Mouse (Mus musculus): ENCODE results near the gene Tec.

Tec gene

GRCm38 (mm10) chr5:72891534-72891933 is 23.3 kb upstream of the Tec start:
- DNase-seq (ENCODE audit: low spot score), result no peak

GRCm38 (mm10) chr5:72888260-72888659 is 20.0 kb upstream of the Tec start:
- DNase-seq (ENCODE audit: low spot score), result no peak

- no peak for DNase-seq (ENCODE audit: low spot score)
Observed at GRCm38 (mm10) chr5:72886458-72887222, 18.4 kb upstream of the Tec start.

GRCm38 (mm10) chr5:72883706-72884105 is 15.4 kb upstream of the Tec start:
- DNase-seq (ENCODE audit: low spot score), result no peak

GRCm38 (mm10) chr5:72882412-72882765 is 14.1 kb upstream of the Tec start:
- DNase-seq (ENCODE audit: low spot score), result no peak

GRCm38 (mm10) chr5:72881748-72882411 is 13.6 kb upstream of the Tec start:
- no peak for DNase-seq (ENCODE audit: low spot score)

GRCm38 (mm10) chr5:72879736-72880135 is 11.5 kb upstream of the Tec start:
- no peak for DNase-seq (ENCODE audit: low spot score)

- no peak for DNase-seq (ENCODE audit: low spot score)
Observed at GRCm38 (mm10) chr5:72871114-72871513, 2.8 kb upstream of the Tec start.

- no peak for DNase-seq (ENCODE audit: low spot score)
Observed at GRCm38 (mm10) chr5:72869779-72870608, 1.7 kb upstream of the Tec start.

- no peak for DNase-seq (ENCODE audit: low spot score)
Observed at GRCm38 (mm10) chr5:72867036-72867672, 1.1 kb downstream of the Tec start.

- no peak for DNase-seq (ENCODE audit: low spot score)
Observed at GRCm38 (mm10) chr5:72866260-72866905, 1.9 kb downstream of the Tec start.

- no peak for DNase-seq (ENCODE audit: low spot score)
Observed at GRCm38 (mm10) chr5:72864654-72865178, 3.6 kb downstream of the Tec start.

GRCm38 (mm10) chr5:72863166-72863565 is 5.1 kb downstream of the Tec start:
- no peak for DNase-seq (ENCODE audit: low spot score)

- no peak for DNase-seq (ENCODE audit: low spot score)
Observed at GRCm38 (mm10) chr5:72861726-72862385, 6.4 kb downstream of the Tec start.

GRCm38 (mm10) chr5:72860899-72861298 is 7.4 kb downstream of the Tec start:
- DNase-seq (ENCODE audit: low spot score), result no peak

- DNase-seq (ENCODE audit: low spot score), result no peak
Observed at GRCm38 (mm10) chr5:72858306-72858705, 10.0 kb downstream of the Tec start.

GRCm38 (mm10) chr5:72857756-72858155 is 10.5 kb downstream of the Tec start:
- no peak for DNase-seq (ENCODE audit: low spot score)

GRCm38 (mm10) chr5:72856255-72856878 is 11.9 kb downstream of the Tec start:
- no peak for DNase-seq (ENCODE audit: low spot score)

GRCm38 (mm10) chr5:72855685-72856124 is 12.6 kb downstream of the Tec start:
- peak; percentile 83 for DNase-seq (ENCODE audit: low spot score)

All from ovary, postnatal 10 days (tissue).